Mouse (Mus musculus): ENCODE results near the gene Kcnk4. TPM values are rescaled to one million over a fixed set of nuclear protein-coding genes. Genes with fewer than 3 reads are reported as not detected.
A peak's percentile ranks its signal among the peaks of the same experiment; 100 is the strongest.

Kcnk4 gene
- total RNA-seq, 1 experiment from 2014 or later = not detected

DNA sequence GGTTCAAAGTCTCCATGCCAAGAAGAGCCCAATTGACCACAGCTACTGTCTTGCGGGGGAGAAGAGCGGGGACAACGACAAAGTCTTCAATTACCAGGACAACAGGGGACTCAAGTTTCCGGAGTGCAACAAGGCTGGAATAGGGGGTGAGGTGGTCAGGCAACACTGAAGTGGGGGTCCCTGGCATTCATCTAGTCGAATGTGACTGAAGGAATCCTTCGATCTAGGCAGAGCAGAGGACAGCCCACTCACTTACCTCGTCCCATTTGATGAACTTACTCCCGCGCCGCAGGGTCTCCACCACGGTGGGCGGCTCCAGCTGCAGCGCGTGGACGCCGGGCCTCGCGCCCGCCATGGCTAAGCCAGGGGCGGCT is 35.0 kb upstream of the Kcnk4 start:
- no peak for ATAC-seq (replicated peaks; ENCODE audit: low read depth, poor library complexity, severe bottlenecking)

- ATAC-seq (replicated peaks; ENCODE audit: low read depth, poor library complexity, severe bottlenecking) = no peak
These were observed 34.4 kb upstream of the Kcnk4 start for GRCm38 (mm10) chr19:6968491-6969271.

DNA sequence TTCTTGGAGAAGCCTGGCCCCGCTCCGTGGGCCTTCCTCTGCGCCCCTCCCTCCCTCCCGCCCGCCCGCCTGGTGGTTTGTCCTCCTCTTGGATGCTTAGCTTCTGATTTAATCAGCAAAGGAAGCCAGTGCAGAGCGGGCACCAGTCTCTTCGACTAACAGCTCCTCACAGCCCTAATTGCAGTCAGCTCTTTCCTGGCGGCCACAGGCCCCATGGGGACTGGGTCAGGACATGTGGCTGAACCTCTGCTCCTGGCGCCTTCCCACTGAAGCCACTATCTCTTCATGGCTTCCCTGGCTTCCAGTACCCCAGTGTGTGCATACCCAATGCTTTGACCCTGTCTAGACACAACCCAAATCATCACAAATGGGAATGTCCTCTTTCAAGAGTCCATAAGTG is 22.1 kb upstream of the Kcnk4 start:
- no peak for ATAC-seq (replicated peaks; ENCODE audit: low read depth, poor library complexity, severe bottlenecking)

DNA sequence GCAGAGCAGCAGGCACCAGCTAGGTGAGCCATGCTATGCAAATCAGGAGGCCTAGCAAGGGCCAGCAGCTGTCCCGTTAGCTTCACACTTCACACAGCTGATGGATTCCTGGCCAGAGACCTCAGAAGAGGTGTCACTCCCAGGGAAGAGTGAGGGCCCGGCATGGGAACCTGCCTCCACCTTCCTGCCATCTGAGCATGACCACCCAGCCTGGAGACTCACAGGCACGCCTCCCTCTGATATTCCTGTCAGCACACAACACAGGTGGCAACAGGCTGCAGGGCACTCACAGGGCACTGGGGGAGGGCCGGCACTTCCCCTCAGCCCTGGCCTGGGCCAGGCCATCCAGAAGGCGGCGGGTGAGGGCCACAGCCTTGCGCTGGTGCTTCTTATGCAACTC is 21.1 kb upstream of the Kcnk4 start:
- no peak for ATAC-seq (replicated peaks; ENCODE audit: low read depth, poor library complexity, severe bottlenecking)

DNA sequence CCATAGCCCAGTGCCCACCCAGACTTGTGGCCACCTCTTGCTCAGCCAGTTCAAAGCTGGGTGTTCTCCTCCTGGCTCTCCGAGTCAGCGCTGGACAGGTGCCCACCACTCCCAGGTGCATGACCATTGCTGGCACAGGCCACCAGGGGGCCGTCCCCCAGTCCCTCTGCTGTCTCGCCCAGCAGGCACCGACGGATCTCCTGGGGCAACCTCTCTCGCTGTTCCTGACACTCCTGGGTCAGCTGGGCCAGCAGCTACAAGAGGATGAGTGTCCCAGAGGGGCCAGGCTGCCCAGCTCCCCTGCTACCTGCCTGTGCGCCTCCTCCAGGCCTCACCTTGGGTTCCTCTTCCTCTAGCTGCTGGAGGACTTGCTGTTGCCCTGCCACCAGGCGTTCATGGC is 19.7 kb upstream of the Kcnk4 start:
- ATAC-seq (replicated peaks; ENCODE audit: low read depth, poor library complexity, severe bottlenecking) = no peak

DNA sequence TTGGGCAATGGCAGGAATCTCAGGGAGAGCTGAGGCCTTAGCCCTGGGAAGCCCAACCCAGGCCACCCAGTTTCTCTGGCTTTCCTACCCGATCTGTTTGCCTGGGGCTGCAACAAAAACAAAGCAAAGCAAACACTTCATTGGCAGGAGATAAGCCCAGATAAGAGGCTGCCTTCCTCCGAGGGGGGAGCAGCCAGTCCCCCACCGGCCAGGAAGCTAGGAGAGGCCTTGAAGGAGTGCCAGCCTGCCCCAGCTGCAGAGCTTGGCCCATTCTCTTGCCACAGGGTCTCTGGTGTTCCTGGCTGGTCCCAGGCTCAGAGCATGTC is 18.4 kb upstream of the Kcnk4 start:
- ATAC-seq (replicated peaks; ENCODE audit: low read depth, poor library complexity, severe bottlenecking) = no peak

- ATAC-seq (replicated peaks; ENCODE audit: low read depth, poor library complexity, severe bottlenecking) = peak; percentile 24
These were observed 17.8 kb upstream of the Kcnk4 start for GRCm38 (mm10) chr19:6951994-6952711.

GRCm38 (mm10) chr19:6951381-6951968 is 17.2 kb upstream of the Kcnk4 start:
- ATAC-seq (replicated peaks; ENCODE audit: low read depth, poor library complexity, severe bottlenecking) = peak; percentile 81

DNA sequence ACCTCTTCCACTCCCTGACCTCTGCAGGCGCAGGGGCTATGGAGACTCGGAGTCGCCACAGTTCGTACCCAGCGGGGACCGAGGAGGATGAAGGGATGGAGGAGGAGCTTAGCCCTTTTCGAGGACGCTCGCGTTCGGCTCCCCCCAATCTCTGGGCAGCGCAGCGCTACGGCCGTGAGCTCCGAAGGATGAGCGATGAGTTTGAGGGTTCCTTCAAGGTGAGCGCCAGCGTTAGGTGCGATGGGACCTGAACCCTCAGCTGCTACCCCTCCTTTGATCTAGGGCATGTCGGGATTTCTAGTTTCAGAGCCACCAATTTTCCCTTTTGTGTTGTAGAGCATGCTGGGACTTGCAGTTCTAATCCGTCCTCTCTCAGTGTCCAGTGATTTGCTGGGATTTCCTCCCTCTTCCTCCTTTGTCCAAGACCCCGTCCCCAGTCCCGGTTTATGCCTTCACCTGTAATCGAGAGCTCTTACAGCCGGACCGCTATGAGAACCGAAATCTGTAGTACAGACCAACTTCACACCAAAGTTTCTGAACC is 16.4 kb upstream of the Kcnk4 start:
- ATAC-seq (replicated peaks; ENCODE audit: low read depth, poor library complexity, severe bottlenecking) = 0 out of 2 replicates have a peak, but pooled peaks have one; percentile 14

DNA sequence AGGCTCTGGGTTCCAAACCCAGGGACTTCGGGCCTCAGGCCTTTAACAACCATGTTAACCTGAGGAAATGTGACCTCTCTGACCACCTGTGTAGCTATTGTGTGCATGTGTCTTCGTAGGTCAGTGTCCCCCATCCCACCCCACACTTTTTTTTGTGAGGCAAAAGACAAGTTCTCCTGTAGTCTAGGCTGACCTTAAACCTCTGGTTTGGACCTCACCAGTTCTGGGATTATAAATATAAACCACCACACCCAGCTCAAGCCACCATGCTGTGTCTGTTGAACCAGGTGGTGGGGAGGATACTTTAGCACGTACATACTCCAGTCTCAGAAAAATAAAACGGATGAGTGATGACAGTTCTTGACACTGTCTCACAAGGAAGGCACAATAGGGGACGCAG is 15.6 kb upstream of the Kcnk4 start:
- no peak for ATAC-seq (replicated peaks; ENCODE audit: low read depth, poor library complexity, severe bottlenecking)

GRCm38 (mm10) chr19:6949532-6949931 is 15.2 kb upstream of the Kcnk4 start:
- no peak for ATAC-seq (replicated peaks; ENCODE audit: low read depth, poor library complexity, severe bottlenecking)

- no peak for ATAC-seq (replicated peaks; ENCODE audit: low read depth, poor library complexity, severe bottlenecking)
These were observed 13.9 kb upstream of the Kcnk4 start for GRCm38 (mm10) chr19:6948186-6948585.

- ATAC-seq (replicated peaks; ENCODE audit: low read depth, poor library complexity, severe bottlenecking) = no peak
These were observed 13.4 kb upstream of the Kcnk4 start for GRCm38 (mm10) chr19:6947742-6948141.

DNA sequence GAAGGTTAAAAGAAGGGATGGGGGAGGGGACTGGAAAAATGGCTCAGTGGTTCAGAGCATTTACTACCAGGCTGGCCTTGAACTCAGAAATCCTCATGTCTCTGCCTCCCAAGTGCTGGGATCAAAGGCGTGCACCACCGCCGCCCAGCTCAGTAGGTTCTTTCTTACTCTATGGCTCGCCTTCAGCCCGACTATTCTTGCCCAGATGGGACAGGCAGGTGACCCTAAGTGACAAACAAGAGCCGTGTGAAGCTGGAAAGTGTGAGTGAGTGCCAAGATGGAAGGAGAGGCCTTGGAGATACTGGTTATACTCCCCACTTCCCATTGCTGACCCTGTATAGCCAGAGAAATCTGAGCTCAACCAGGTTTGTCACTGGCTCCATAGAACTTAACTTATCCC is 9.4 kb upstream of the Kcnk4 start:
- ATAC-seq (replicated peaks; ENCODE audit: low read depth, poor library complexity, severe bottlenecking) = no peak

- no peak for ATAC-seq (replicated peaks; ENCODE audit: low read depth, poor library complexity, severe bottlenecking)
These were observed 8.4 kb upstream of the Kcnk4 start for GRCm38 (mm10) chr19:6942764-6943163.

- peak; percentile 80 for ATAC-seq (replicated peaks; ENCODE audit: low read depth, poor library complexity, severe bottlenecking)
These were observed 8.0 kb upstream of the Kcnk4 start, which contains the start of gene Gpr137 for GRCm38 (mm10) chr19:6942249-6942691. Gene Gpr137, minus strand, starts transcription at chr19:6942480.

GRCm38 (mm10) chr19:6941372-6942248 is 7.3 kb upstream of the Kcnk4 start, which contains the start of gene Bad:
Gene Bad, plus strand, starts transcription at chr19:6941861.
- ATAC-seq (replicated peaks; ENCODE audit: low read depth, poor library complexity, severe bottlenecking) = peak; percentile 76

- no peak for ATAC-seq (replicated peaks; ENCODE audit: low read depth, poor library complexity, severe bottlenecking)
These were observed 6.4 kb upstream of the Kcnk4 start for GRCm38 (mm10) chr19:6940396-6941351.
